Mouse (Mus musculus) heart, adult 2 months (tissue): Measurements from ENCODE around the gene Nrxn3.

ENCODE experiments used
- EP300 ChIP-seq: fragments of 200-500 bp; IDR thresholded peaks from 2 replicates; pipeline ENCODE4 v1.6.1; 2011; ENCODE audit warnings: low read depth, low read length, control low read depth; ENCODE audit not compliant: insufficient read depth
- POLR2A ChIP-seq: fragments of 200-500 bp; IDR thresholded peaks from 2 replicates; pipeline ENCODE4 v1.6.1; 2011; ENCODE audit warnings: mild to moderate bottlenecking, low read depth, low read length, control low read depth; ENCODE audit not compliant: insufficient read depth

GRCm38 (mm10) chr12:89241554-89241953 is 518.9 kb downstream of the Nrxn3 start:
- TF ChIP-seq EP300, result no peak
- no peak for TF ChIP-seq POLR2A
